Mouse (Mus musculus) fat pad, adult 2 months (tissue): ENCODE data around the gene Il1rl1.

Experiments used
- DNase-seq: peaks from one replicate; pipeline ENCODE4 v3.0.0-alpha.2; 2011; ENCODE audit warnings: low read depth, low spot score; ENCODE audit errors: extremely low read depth

Gene Il1rl1

GRCm38 (mm10) chr1:40428910-40429675, at the start of gene Il1rl1:
Gene Il1rl1, plus strand, starts transcription at chr1:40429570.
- no peak for DNase-seq

GRCm38 (mm10) chr1:40380111-40380510, 49.3 kb upstream of the Il1rl1 start:
- no peak for DNase-seq

GRCm38 (mm10) chr1:40380990-40381389, 48.4 kb upstream of the Il1rl1 start:
- no peak for DNase-seq

GRCm38 (mm10) chr1:40382841-40383240, 46.5 kb upstream of the Il1rl1 start:
- DNase-seq = no peak

- no peak for DNase-seq
Observed at GRCm38 (mm10) chr1:40384931-40385545, 44.3 kb upstream of the Il1rl1 start.

- DNase-seq = no peak
Observed at GRCm38 (mm10) chr1:40391374-40391773, 38.0 kb upstream of the Il1rl1 start.

- DNase-seq = no peak
Observed at GRCm38 (mm10) chr1:40392535-40392934, 36.8 kb upstream of the Il1rl1 start.

- DNase-seq = no peak
Observed at GRCm38 (mm10) chr1:40393214-40393613, 36.2 kb upstream of the Il1rl1 start.

- DNase-seq = no peak
Observed at GRCm38 (mm10) chr1:40399639-40400038, 29.7 kb upstream of the Il1rl1 start.

- DNase-seq = no peak
Observed at GRCm38 (mm10) chr1:40404682-40405081, 24.7 kb upstream of the Il1rl1 start.

GRCm38 (mm10) chr1:40409882-40410281, 19.5 kb upstream of the Il1rl1 start:
- no peak for DNase-seq

- no peak for DNase-seq
Observed at GRCm38 (mm10) chr1:40413039-40413438, 16.3 kb upstream of the Il1rl1 start.

GRCm38 (mm10) chr1:40414276-40414675, 15.1 kb upstream of the Il1rl1 start:
- DNase-seq = no peak

GRCm38 (mm10) chr1:40414863-40415656, 14.3 kb upstream of the Il1rl1 start:
- DNase-seq = no peak

- no peak for DNase-seq
Observed at GRCm38 (mm10) chr1:40417034-40417433, 12.3 kb upstream of the Il1rl1 start.

- DNase-seq = no peak
Observed at GRCm38 (mm10) chr1:40418512-40418911, 10.9 kb upstream of the Il1rl1 start.

- no peak for DNase-seq
Observed at GRCm38 (mm10) chr1:40423892-40424291, 5.5 kb upstream of the Il1rl1 start.

- no peak for DNase-seq
Observed at GRCm38 (mm10) chr1:40427270-40427669, 2.1 kb upstream of the Il1rl1 start.

GRCm38 (mm10) chr1:40427901-40428300, 1.5 kb upstream of the Il1rl1 start:
- DNase-seq = no peak

- no peak for DNase-seq
Observed at GRCm38 (mm10) chr1:40430143-40430834, 919 bp downstream of the Il1rl1 start.

- DNase-seq = no peak
Observed at GRCm38 (mm10) chr1:40432169-40432568, 2.8 kb downstream of the Il1rl1 start.
